Mouse (Mus musculus): Measurements from ENCODE around the gene Tbl2.

DNA sequence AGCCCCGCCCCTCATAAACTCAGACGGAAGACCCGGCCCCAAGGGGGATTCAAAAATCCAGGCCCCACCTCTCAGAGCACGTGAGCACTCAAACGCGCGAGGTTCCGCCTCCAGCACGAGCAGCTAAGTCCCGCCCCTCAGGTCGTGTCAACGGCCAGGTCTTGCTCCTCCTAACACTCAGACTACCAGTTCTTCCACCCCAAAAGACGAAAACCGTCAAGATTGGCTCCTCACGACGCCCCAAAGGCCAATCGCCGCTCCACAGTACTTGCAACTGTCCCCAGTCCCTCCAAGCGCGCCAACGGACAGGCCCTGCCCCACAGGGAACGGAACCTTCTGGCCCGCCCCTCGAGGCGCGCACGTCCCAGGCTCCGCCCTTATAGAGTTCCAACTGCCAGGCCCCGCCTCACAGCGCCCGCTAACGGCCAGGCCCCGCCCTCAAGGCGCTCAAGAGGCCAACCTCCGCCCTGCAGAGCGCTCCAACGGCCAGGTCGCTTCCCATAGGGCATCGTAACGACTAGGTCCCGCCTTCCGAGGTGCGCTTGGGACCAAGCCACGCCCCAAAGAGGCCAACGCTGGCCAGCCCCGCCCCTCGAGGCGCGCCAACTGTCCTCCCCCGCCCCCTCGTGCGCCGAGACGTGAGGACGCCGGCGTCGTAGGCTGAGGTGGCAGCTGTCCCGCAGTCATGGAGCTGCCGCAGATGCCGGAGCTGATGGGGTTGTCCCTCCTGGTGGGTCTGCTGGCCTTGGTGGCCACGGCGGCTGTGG lies at the start of gene Tbl2:
- TF ChIP-seq CTCF (IDR thresholded peaks at IDR 0.05; ENCODE audit: low read depth) (peak; percentile 40), EP300 (IDR thresholded peaks at IDR 0.05; ENCODE audit: low read depth) (peak; percentile 41)
